Mouse (Mus musculus) cerebellum, postnatal 10 days (tissue): Measurements from ENCODE around the gene Specc1l.

Experiments
- DNase-seq, 2 experiments: peaks; one replicate each; pipeline ENCODE4 v3.0.0; 2021; ENCODE audit warnings: mixed read lengths in 2 of 2

Specc1l gene

GRCm38 (mm10) chr10:75211807-75212645 lies at the start of gene Specc1l:
Specc1l (plus strand) TSS chr10:75212073.
- peak; percentile 97 to 99 for DNase-seq

GRCm38 (mm10) chr10:75165825-75166481 lies 45.9 kb upstream of the Specc1l start:
- DNase-seq = no peak

GRCm38 (mm10) chr10:75166601-75167000 lies 45.3 kb upstream of the Specc1l start:
- no peak for DNase-seq

GRCm38 (mm10) chr10:75170207-75170850 lies 41.5 kb upstream of the Specc1l start:
- no peak for DNase-seq

- DNase-seq = no peak
Measured at GRCm38 (mm10) chr10:75173056-75173455, 38.8 kb upstream of the Specc1l start.

- DNase-seq = no peak
Measured at GRCm38 (mm10) chr10:75173712-75174111, 38.2 kb upstream of the Specc1l start.

- no peak for DNase-seq
Measured at GRCm38 (mm10) chr10:75176494-75176893, 35.4 kb upstream of the Specc1l start.

GRCm38 (mm10) chr10:75178911-75179310 lies 33.0 kb upstream of the Specc1l start:
- DNase-seq = no peak

GRCm38 (mm10) chr10:75182151-75182774 lies 29.6 kb upstream of the Specc1l start:
- peak; percentile 87 to 89 for DNase-seq

- DNase-seq = no peak
Measured at GRCm38 (mm10) chr10:75184826-75185225, 27.0 kb upstream of the Specc1l start.

GRCm38 (mm10) chr10:75186551-75186950 lies 25.3 kb upstream of the Specc1l start:
- peak; percentile 80 to 85 for DNase-seq

GRCm38 (mm10) chr10:75187366-75188056 lies 24.4 kb upstream of the Specc1l start:
- DNase-seq = peak; percentile 71 to 72

GRCm38 (mm10) chr10:75191647-75192046 lies 20.2 kb upstream of the Specc1l start:
- peak in 1 of 2 experiments; percentile 42 for DNase-seq

GRCm38 (mm10) chr10:75197817-75198216 lies 14.1 kb upstream of the Specc1l start:
- no peak for DNase-seq

- DNase-seq = no peak
Measured at GRCm38 (mm10) chr10:75200733-75201132, 11.1 kb upstream of the Specc1l start.

GRCm38 (mm10) chr10:75206192-75206591 lies 5.7 kb upstream of the Specc1l start:
- no peak for DNase-seq

- DNase-seq = no peak
Measured at GRCm38 (mm10) chr10:75210841-75211240, 1.0 kb upstream of the Specc1l start.

GRCm38 (mm10) chr10:75212981-75213380 lies 1.1 kb downstream of the Specc1l start:
- peak; percentile 81 to 85 for DNase-seq

- DNase-seq = no peak
Measured at GRCm38 (mm10) chr10:75220722-75221121, 8.8 kb downstream of the Specc1l start.

- DNase-seq = no peak
Measured at GRCm38 (mm10) chr10:75221936-75222610, 10.2 kb downstream of the Specc1l start.

- DNase-seq = no peak
Measured at GRCm38 (mm10) chr10:75222611-75222998, 10.7 kb downstream of the Specc1l start.

GRCm38 (mm10) chr10:75224154-75224553 lies 12.3 kb downstream of the Specc1l start:
- no peak for DNase-seq
